Mouse (Mus musculus) forebrain, postnatal 0 days (tissue): ENCODE measurements around the gene Nr1h2. TPM values are rescaled to one million over a fixed set of nuclear protein-coding genes. Genes with fewer than 3 reads are reported as not detected.

Source experiments
- ATAC-seq: fragments of 200-750 bp; cut with Nextera tagmentation; 2 replicates; pipeline ENCODE4 v1.8.0; 2017; ENCODE audit warnings: mild to moderate bottlenecking, moderate library complexity
- DNase-seq: peaks from one replicate; pipeline ENCODE4 v3.0.0-alpha.2; 2015
- H3K27ac ChIP-seq: fragments of 300-500 bp; sonication (generic); 2 replicates; pipeline ENCODE4 v1.5.1; 2014; ENCODE audit warnings: low read depth, mild to moderate bottlenecking, antibody characterized with exemption, low read length, moderate library complexity, mixed read lengths
- H3K27me3 ChIP-seq: fragments of 300-500 bp; sonication (generic); 2 replicates; pipeline ENCODE4 v1.6.1; 2014; ENCODE audit warnings: mild to moderate bottlenecking, low read length, mixed read lengths; ENCODE audit not compliant: insufficient read depth
- H3K36me3 ChIP-seq: fragments of 300-500 bp; sonication (generic); 2 replicates; pipeline ENCODE4 v1.6.1; 2014; ENCODE audit warnings: mild to moderate bottlenecking, moderate library complexity; ENCODE audit not compliant: insufficient read depth
- H3K4me1 ChIP-seq: fragments of 300-500 bp; sonication (generic); 2 replicates; pipeline ENCODE4 v1.6.1; 2014; ENCODE audit warnings: antibody characterized with exemption; ENCODE audit not compliant: insufficient read depth
- H3K4me2 ChIP-seq: fragments of 300-500 bp; sonication (generic); 2 replicates; pipeline ENCODE4 v1.6.1; 2014; ENCODE audit warnings: low read depth, mild to moderate bottlenecking, moderate library complexity
- H3K4me3 ChIP-seq: fragments of 300-500 bp; sonication (generic); 2 replicates; pipeline ENCODE4 v1.5.1; 2014; ENCODE audit warnings: low read depth, low read length, mixed read lengths
- H3K9ac ChIP-seq: fragments of 300-500 bp; sonication (generic); 2 replicates; pipeline ENCODE4 v1.6.1; 2014; ENCODE audit warnings: mild to moderate bottlenecking
- H3K9me3 ChIP-seq: fragments of 300-500 bp; sonication (generic); 2 replicates; pipeline ENCODE4 v1.6.1; 2016; ENCODE audit warnings: low read length
- CTCF ChIP-seq: sonication (generic); IDR thresholded peaks from 2 replicates; pipeline ENCODE4 v1.5.1; 2016; ENCODE audit warnings: antibody characterized with exemption, control low read depth, low read depth
- WGBS: fragments of 180-500 bp; shearing (Covaris S2); extraction: QIAGEN DNeasy Blood & Tissue Kit; methylation state at CpG from one replicate; pipeline ENCODE4 v1.1.7; 2014; 5-methylcytosine and 5-hydroxymethylcytosine counted together
- polyA plus RNA-seq: library from polyadenylated mRNA; unstranded; fragments of >200 nt; fragmentation: Nextera tagmentation; extraction: Ambion mirVana; gene quantifications from 2 replicates; pipeline ENCODE4 v1.2.1, GENCODE M21; 2015
- total RNA-seq: library from RNA; depleted of rRNA; stranded (reverse); fragments of >200 nt; gene quantifications from 2 replicates; pipeline ENCODE4 v1.2.3, GENCODE M21; 2014; rRNA removed

Nr1h2 gene
- total RNA-seq (44.1 and 45.9 TPM in 2 replicates), polyA plus RNA-seq (49.9 and 51.1 TPM in 2 replicates)

DNA sequence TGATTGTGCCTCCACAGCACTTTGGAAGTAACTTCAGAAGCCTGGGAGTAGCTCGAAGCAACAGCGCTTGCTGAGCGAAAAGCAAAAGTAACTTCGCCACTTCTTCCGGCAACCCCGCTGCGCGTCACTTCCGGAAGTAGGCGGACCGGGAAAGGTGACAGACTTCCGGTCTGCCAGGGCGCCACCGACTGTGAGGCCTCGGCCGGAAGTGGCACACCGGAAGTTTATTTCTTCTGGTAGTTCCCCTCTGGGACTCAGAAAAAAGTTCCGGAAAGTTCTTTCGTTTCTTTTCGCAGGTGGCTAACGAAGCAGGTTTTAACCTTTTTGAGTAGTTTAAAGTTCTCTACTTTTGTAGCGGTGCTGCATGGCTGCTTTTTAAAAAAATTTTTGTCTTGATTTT is at the start of gene Nr1h2:
Gene Nr1h2, minus strand, starts transcription at position 126 of the 400 bp plus-strand sequence.
- under 1% methylated on average over 22 of the region's 22 CpGs for WGBS
- Histone ChIP-seq H3K4me1 (no peaks in the 10 kb centered on the region), H3K4me2 (peak within 1 kb of the TSS; percentile 78), H3K9ac (peak within 1 kb of the TSS; percentile 18; the same call in 1 of the 2 replicates), H3K27ac (peak within 1 kb of the TSS; percentile 80), H3K36me3 (peaks cover 26% of the 10 kb centered on the region), H3K27me3 (no peaks in the 10 kb centered on the region; the same call in 1 of the 2 replicates), H3K9me3 (no peaks in the 10 kb centered on the region), H3K4me3 (peak within 1 kb of the TSS; percentile 64)
- TF ChIP-seq CTCF: no peak
- peak; percentile 87 for ATAC-seq
- DNase-seq: peak; percentile 96

GRCm38 (mm10) chr7:44603186-44603855 is 49.6 kb upstream of the Nr1h2 start:
- 0 out of 2 replicates have a peak overlapping the region, but pooled peaks have one; percentile 41 for H3K4me2 ChIP-seq
- ATAC-seq: no peak
- peak; percentile 5 for DNase-seq
- H3K27me3 ChIP-seq: peaks cover 46% of the 10 kb centered on the region
- 4% methylated on average over 20 of the region's 20 CpGs for WGBS
- no peaks in the 10 kb centered on the region for H3K36me3 ChIP-seq
- TF ChIP-seq CTCF: no peak
- no peak overlapping the region for H3K27ac ChIP-seq
- no peak overlapping the region for H3K4me3 ChIP-seq
- no peaks in the 10 kb centered on the region for H3K9me3 ChIP-seq
- no peak overlapping the region for H3K9ac ChIP-seq
- H3K4me1 ChIP-seq: no peaks in the 10 kb centered on the region

GRCm38 (mm10) chr7:44602443-44602842 is 48.7 kb upstream of the Nr1h2 start:
- no peak overlapping the region for H3K27ac ChIP-seq
- H3K9me3 ChIP-seq: no peaks in the 10 kb centered on the region
- no peak overlapping the region for H3K4me2 ChIP-seq
- no peak overlapping the region for H3K9ac ChIP-seq
- peaks cover 46% of the 10 kb centered on the region for H3K27me3 ChIP-seq
- no peaks in the 10 kb centered on the region for H3K4me1 ChIP-seq
- no peak for TF ChIP-seq CTCF
- no peaks in the 10 kb centered on the region for H3K36me3 ChIP-seq
- DNase-seq: peak; percentile 46
- no peak overlapping the region for H3K4me3 ChIP-seq
- 17% methylated on average over 11 of the region's 11 CpGs for WGBS
- 0 out of 2 replicates have a peak, but pooled peaks have one; percentile 30 for ATAC-seq

GRCm38 (mm10) chr7:44601646-44602045 is 47.9 kb upstream of the Nr1h2 start:
- no peaks in the 10 kb centered on the region for H3K9me3 ChIP-seq
- H3K36me3 ChIP-seq: no peaks in the 10 kb centered on the region
- ATAC-seq (no peak), DNase-seq (no peak)
- H3K27ac ChIP-seq: no peak overlapping the region
- peaks cover 43% of the 10 kb centered on the region for H3K27me3 ChIP-seq
- no peak overlapping the region for H3K4me3 ChIP-seq
- no peak overlapping the region for H3K9ac ChIP-seq
- TF ChIP-seq CTCF: no peak
- WGBS: 21% methylated on average over 15 of the region's 19 CpGs
- H3K4me2 ChIP-seq: no peak overlapping the region
- H3K4me1 ChIP-seq: no peaks in the 10 kb centered on the region

- H3K9ac ChIP-seq: no peak overlapping the region
- H3K27me3 ChIP-seq: peaks cover 37% of the 10 kb centered on the region
- no peaks in the 10 kb centered on the region for H3K9me3 ChIP-seq
- H3K4me3 ChIP-seq: no peak overlapping the region
- H3K27ac ChIP-seq: no peak overlapping the region
- no peaks in the 10 kb centered on the region for H3K4me1 ChIP-seq
- DNase-seq (no peak), ATAC-seq (no peak)
- H3K4me2 ChIP-seq: no peak overlapping the region
- H3K36me3 ChIP-seq: no peaks in the 10 kb centered on the region
- WGBS: 86% methylated on average over 10 of the region's 10 CpGs
- no peak for TF ChIP-seq CTCF
Measured at GRCm38 (mm10) chr7:44600691-44601262, 47.0 kb upstream of the Nr1h2 start.

GRCm38 (mm10) chr7:44598336-44598735 is 44.6 kb upstream of the Nr1h2 start:
- Histone ChIP-seq H3K36me3 (0 out of 2 replicates have a peak, but pooled peaks cover 3% of the 10 kb centered on the region), H3K4me3 (no peak overlapping the region), H3K9me3 (no peaks in the 10 kb centered on the region), H3K27me3 (peaks cover 25% of the 10 kb centered on the region), H3K4me2 (no peak overlapping the region), H3K27ac (no peak overlapping the region), H3K9ac (no peak overlapping the region), H3K4me1 (0 out of 2 replicates have a peak, but pooled peaks cover 12% of the 10 kb centered on the region)
- TF ChIP-seq CTCF: no peak
- ATAC-seq (no peak), DNase-seq (no peak)
- WGBS: 86% methylated on average over 11 of the region's 12 CpGs

DNA sequence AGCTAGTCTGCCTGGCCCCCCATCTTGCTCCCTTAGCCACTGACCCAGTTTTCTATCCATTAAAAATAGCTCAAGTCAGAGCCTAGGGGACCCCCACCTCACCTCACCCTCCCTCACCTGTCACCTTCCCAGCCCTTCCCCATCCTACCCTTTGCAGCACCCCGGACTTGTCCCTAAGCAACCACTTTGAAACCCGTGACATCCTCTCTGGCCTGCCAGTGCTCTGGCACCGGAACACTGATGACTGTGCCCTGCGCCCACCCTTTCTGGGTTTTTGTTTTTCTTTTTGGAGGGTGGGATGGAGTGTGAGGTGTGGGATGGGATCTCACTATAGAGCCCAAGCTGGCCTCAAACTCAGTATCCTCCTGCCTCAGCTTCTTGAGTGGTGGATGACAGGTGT is 43.9 kb upstream of the Nr1h2 start:
- Histone ChIP-seq H3K9me3 (no peaks in the 10 kb centered on the region), H3K4me2 (no peak overlapping the region), H3K27me3 (peaks cover 25% of the 10 kb centered on the region), H3K9ac (no peak overlapping the region), H3K27ac (no peak overlapping the region), H3K36me3 (0 out of 2 replicates have a peak, but pooled peaks cover 3% of the 10 kb centered on the region), H3K4me1 (0 out of 2 replicates have a peak, but pooled peaks cover 19% of the 10 kb centered on the region), H3K4me3 (no peak overlapping the region)
- WGBS: 91% methylated on average over 4 of the region's 4 CpGs
- no peak for TF ChIP-seq CTCF
- no peak for DNase-seq
- ATAC-seq: no peak
